Mouse (Mus musculus) stomach, postnatal 0 days (tissue): ENCODE measurements around the gene Ccne1.

Experiments used
- CTCF ChIP-seq: IDR thresholded peaks from 2 replicates; pipeline ENCODE4 v1.5.1; 2016; ENCODE audit warnings: antibody characterized with exemption, low read depth, mild to moderate bottlenecking, moderate library complexity
- EP300 ChIP-seq: optimal IDR thresholded peaks from 2 replicates; pipeline ENCODE3; 2016; ENCODE audit warnings: antibody characterized with exemption

DNA sequence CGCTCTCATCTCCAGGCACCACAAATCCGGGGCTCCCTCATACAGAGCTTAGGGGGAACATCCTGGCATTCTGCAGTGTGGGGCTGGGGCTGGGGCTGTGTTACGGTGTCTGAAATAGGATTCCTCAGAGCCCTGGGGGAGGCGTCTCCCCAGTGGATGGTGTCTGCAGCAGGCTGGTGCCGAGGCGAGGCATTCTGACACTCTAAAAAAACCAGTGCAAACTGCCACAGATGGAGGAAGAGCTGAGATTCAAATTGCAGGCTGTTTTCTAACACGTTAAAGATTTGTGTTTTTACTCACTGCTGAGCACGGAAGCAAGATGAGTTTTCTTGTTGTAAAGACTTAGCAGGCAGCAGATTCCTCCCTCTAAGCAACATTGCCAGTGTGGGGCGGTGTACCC, 33.0 kb upstream of the Ccne1 start:
- no peak for TF ChIP-seq CTCF
- TF ChIP-seq EP300: no peak
